Mouse (Mus musculus): Measurements from ENCODE around the gene Zdhhc14.

- TF ChIP-seq MXI1 (IDR thresholded peaks at IDR 0.05; ENCODE audit: low read depth, low read length) (no peak), POLR2A (IDR thresholded peaks at IDR 0.05; ENCODE audit: low read depth, low read length) (no peak), USF1 (IDR thresholded peaks at IDR 0.05; ENCODE audit: low read depth, low read length) (no peak), ZKSCAN1 (IDR thresholded peaks at IDR 0.05; ENCODE audit: borderline replicate concordance, low read depth, low read length) (no peak), CTCF (conservative IDR thresholded peaks at IDR 0.05 in 1 of 2, IDR thresholded peaks at IDR 0.05 in 1 of 2; ENCODE audit: low read depth in 2 of 2, low read length in 2 of 2) (no peak), NRF1 (IDR thresholded peaks at IDR 0.05; ENCODE audit: low read depth, low read length) (no peak), NELFE (IDR thresholded peaks at IDR 0.05; ENCODE audit: low read depth, low read length) (no peak), CHD2 (IDR thresholded peaks at IDR 0.05; ENCODE audit: low read length) (no peak), MAX (IDR thresholded peaks at IDR 0.05; ENCODE audit: low read length) (no peak), RCOR1 (conservative IDR thresholded peaks at IDR 0.05; ENCODE audit: low read depth, low read length) (no peak), TCF12 (IDR thresholded peaks at IDR 0.05; ENCODE audit: low read depth, low read length) (no peak), MYC (IDR thresholded peaks at IDR 0.05; ENCODE audit: low read depth, low read length) (no peak), ZNF384 (IDR thresholded peaks at IDR 0.05; ENCODE audit: low read depth, low read length) (no peak)
Observed at GRCm38 (mm10) chr17:5768810-5769520, 276.6 kb downstream of the Zdhhc14 start.

Measured in CH12.LX (cell line).